Mouse (Mus musculus) frontal cortex, adult 2 months (tissue): ENCODE measurements around the gene Creb3. TPM values are rescaled to one million over a fixed set of nuclear protein-coding genes. Genes with fewer than 3 reads are reported as not detected.

Experiments
- DNase-seq, 2 experiments: peaks; one replicate each; pipeline ENCODE4 v3.0.0; 2022; ENCODE audit warnings: low spot score in 1 of 2; ENCODE audit errors: extremely low spot score in 1 of 2
- polyA plus RNA-seq: library from polyadenylated mRNA; depleted of rRNA; stranded (reverse); fragments of >200 nt; gene quantifications from 2 replicates; pipeline ENCODE4 v1.2.3, GENCODE M21; 2012

Gene Creb3
- polyA plus RNA-seq, 1 experiment: 78.4 TPM

GRCm38 (mm10) chr4:43555926-43556325 lies 6.2 kb upstream of the Creb3 start:
- DNase-seq: no peak

- DNase-seq: no peak
These were observed 4.0 kb upstream of the Creb3 start for GRCm38 (mm10) chr4:43558028-43558630.

- DNase-seq: peak in 1 of 2 experiments; percentile 34
These were observed 3.3 kb upstream of the Creb3 start for GRCm38 (mm10) chr4:43558631-43559356.

GRCm38 (mm10) chr4:43559519-43560242 lies 2.5 kb upstream of the Creb3 start:
- no peak for DNase-seq

- no peak for DNase-seq
These were observed 1.9 kb upstream of the Creb3 start for GRCm38 (mm10) chr4:43560243-43560611.

GRCm38 (mm10) chr4:43560976-43561375 lies 1.2 kb upstream of the Creb3 start:
- no peak for DNase-seq

- DNase-seq: peak in 1 of 2 experiments; percentile 39
These were observed 616 bp upstream of the Creb3 start for GRCm38 (mm10) chr4:43561436-43561996.

GRCm38 (mm10) chr4:43562769-43563600 lies 853 bp downstream of the Creb3 start:
- DNase-seq: no peak

- DNase-seq: no peak
These were observed 1.4 kb downstream of the Creb3 start for GRCm38 (mm10) chr4:43563601-43563875.

- no peak for DNase-seq
These were observed 2.1 kb downstream of the Creb3 start for GRCm38 (mm10) chr4:43564231-43564630.

DNA sequence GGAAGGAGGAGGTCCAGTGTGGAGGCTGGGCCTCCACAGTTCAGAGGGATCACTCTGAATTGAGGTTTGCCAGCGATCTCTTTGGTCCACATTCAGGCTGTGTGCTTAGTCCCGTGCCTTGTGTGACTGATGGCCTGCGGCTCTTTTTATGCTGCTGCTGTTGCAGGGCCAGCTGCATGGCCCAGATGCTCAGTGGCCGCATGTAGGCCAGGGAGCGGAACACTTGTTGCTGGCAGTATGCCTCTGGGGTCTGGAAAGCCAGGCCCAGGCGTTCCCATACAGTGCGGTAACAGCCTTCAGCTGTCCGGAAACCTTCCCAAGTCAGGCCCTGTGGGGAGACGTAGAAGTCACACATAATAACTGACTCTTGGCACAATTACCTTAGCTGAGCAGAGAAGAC lies 5.0 kb downstream of the Creb3 start:
- DNase-seq: no peak

- DNase-seq: no peak
These were observed 9.4 kb downstream of the Creb3 start for GRCm38 (mm10) chr4:43571395-43572045.

GRCm38 (mm10) chr4:43573561-43573960 lies 11.4 kb downstream of the Creb3 start:
- DNase-seq: no peak

GRCm38 (mm10) chr4:43575356-43575755 lies 13.2 kb downstream of the Creb3 start:
- DNase-seq: no peak

GRCm38 (mm10) chr4:43577237-43577881 lies 15.2 kb downstream of the Creb3 start:
- DNase-seq: peak in 1 of 2 experiments; percentile 47

DNA sequence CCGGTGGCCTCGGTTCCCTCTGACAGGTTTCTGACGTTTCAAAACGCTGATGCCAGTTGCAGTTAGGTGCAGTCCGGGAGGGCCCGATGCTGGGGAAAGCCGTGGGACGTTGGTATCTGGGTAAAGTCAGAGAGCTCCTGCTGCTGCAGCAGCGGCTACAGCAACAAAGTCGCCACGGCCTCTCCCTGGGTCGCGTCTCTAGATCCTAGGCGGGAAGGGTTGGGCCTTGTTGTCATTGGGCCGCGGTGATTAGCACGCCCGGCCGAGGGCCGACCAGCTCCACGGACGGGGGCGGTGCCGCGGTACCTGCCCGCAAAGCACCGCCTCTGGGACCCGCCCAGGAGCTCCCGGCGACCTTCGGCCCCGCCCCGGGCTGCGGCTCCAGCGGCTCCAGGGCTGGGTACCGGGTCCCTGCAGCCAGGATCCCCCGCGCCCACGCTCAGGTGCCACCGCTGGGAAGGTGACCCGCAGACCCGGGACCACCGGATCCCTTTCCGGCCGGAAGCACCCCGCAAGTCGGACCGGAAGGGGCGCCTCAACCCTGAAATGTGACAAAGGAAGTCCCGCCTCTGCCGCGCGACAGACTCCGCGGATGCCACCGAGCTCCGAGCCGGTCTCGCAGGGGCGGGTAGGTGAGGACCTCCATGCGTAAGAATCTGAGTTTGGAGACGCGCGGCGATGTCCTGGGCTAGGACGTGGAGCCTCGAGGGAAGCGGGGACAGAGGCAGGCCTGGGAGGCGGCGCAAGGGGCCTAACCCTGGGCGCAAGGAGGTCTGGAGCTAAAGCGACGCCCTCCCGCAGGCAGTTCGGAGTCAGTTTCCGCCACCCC lies 16.5 kb downstream of the Creb3 start, which contains the start of the genes Rgp1 and Gba2:
Gene Rgp1, plus strand, starts transcription at position 340 of the 829 bp plus-strand sequence.
Gene Gba2, minus strand, starts transcription at position 498 of the 829 bp plus-strand sequence.
- peak; percentile 60 to 85 for DNase-seq

DNA sequence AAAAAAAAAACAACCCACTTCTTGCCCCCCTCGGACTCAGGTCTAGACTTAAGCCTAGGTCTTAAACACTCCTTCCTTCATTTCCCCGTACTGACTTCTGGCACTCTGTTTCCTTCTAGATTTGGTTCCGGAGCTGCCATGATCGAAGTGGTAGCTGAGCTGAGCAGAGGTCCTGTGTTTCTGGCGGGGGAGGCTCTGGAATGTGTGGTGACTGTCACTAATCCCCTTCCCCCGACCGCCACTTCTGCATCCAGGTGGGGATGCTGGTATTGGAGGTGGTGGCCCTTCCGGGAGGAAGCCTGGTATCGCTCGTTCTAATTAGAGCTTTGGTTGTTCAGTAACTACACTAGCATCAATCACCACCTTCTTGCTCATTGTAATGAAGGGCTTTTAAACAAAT lies 17.1 kb downstream of the Creb3 start:
- DNase-seq: no peak

DNA sequence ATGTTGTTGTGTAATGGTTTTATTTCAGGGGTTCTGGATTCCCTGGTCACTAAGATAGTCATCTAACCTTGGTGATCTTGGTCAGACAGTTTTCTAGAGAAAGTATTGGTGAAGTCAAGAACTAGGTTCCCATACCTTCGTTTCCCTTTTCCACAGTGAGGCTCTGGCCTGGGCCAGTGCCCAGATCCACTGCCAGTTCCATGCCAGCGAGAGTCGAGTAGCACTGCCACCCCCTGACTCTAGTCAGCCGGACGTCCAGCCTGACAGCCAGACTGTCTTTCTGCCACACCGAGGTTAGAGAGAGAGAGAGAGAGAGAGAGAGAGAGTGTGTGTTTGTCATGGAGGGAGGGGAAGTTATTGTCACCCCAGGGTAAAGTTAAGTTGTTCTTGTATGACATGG lies 17.6 kb downstream of the Creb3 start:
- no peak for DNase-seq

GRCm38 (mm10) chr4:43580721-43581120 lies 18.6 kb downstream of the Creb3 start:
- no peak for DNase-seq
